Mouse (Mus musculus): Measurements from ENCODE around the gene Pfas. TPM values are rescaled to one million over a fixed set of nuclear protein-coding genes. Genes with fewer than 3 reads are reported as not detected.
"Not testable (repeated sequence)": the region's sequence is repeated elsewhere in the genome, so short reads cannot be mapped to it uniquely, and the experiment has no call there.

Pfas gene
- polyA plus RNA-seq, 1 experiment = 10.3 TPM

DNA sequence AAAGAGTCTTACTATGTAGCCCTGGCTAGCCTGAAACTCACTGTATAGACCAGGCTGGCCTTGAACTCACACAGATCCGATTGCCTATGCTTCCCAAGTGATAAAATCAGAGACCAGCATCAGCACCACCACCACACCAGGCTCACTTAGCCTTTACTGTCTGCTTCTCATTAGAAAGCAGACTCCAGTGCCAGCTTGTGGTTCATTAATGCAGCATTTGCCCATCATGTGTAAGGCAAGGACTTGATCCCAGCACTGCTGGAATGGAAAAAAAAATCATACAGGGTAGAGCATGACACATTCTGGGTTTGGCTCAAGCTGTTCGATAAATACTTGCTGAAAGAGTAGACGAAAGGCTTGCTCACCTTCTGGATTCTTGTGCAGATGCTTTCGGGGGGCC is 62.3 kb downstream of the Pfas start:
- Histone ChIP-seq H3K4me1 (ENCODE audit: control insufficient read depth, insufficient read depth, low read length) (no peaks in the 10 kb centered on the region), H3K4me3 (ENCODE audit: insufficient read depth, low read length) (no peak overlapping the region), H3K27ac (ENCODE audit: insufficient read depth, low read depth, low read length) (no peak overlapping the region)
- TF ChIP-seq CTCF (IDR thresholded peaks at IDR 0.05; ENCODE audit: low read depth, low read length) = no peak
- no peak for TF ChIP-seq POLR2A (IDR thresholded peaks at IDR 0.05; ENCODE audit: borderline replicate concordance, low read depth, low read length)

DNA sequence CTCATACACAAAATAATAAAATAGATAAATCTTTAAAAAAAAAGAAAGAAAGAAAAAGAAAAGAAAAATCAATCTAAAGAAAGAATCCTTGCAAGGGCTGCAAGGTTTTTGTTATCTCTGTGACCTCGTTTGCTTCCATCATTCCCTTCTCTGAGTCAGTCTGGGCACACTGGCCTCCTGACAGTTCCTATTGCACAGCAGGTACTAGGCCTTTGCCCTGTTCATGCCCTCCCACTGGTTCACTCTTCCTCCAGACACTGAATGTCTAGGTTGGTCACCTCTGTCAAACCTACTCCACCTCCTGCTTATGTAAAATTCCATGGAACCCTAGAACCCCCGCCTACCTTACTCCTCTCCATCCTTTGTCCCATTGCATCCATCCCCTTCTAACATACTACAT is 63.0 kb downstream of the Pfas start:
- H3K4me3 ChIP-seq (ENCODE audit: insufficient read depth, low read length) = no peak overlapping the region
- TF ChIP-seq POLR2A (IDR thresholded peaks at IDR 0.05; ENCODE audit: borderline replicate concordance, low read depth, low read length) = no peak
- TF ChIP-seq CTCF (IDR thresholded peaks at IDR 0.05; ENCODE audit: low read depth, low read length) = no peak

DNA sequence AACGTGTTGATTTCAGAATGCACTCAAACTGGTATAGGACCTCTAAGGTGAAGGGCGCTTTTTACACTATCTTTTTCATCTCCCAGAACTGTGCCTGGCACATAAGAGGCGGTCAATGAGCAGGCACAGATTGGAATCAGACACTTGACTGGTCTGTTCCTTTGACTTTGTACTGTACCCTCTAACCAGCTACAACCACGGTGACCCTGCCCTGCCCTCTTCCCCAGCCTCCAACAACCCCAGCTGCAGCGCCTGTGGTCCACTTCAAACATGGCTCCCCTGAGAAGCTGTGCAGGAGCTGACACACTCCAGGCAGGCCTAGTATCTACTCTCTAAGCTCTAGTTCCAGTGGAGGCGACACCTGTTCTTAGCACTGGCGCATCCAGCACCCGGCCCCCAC is 65.5 kb downstream of the Pfas start:
- no peak overlapping the region for H3K27ac ChIP-seq (ENCODE audit: insufficient read depth, low read depth, low read length)
- peaks cover 8% of the 10 kb centered on the region for H3K4me1 ChIP-seq (ENCODE audit: control insufficient read depth, insufficient read depth, low read length)
- TF ChIP-seq CTCF (IDR thresholded peaks at IDR 0.05; ENCODE audit: low read depth, low read length) (no peak), POLR2A (IDR thresholded peaks at IDR 0.05; ENCODE audit: borderline replicate concordance, low read depth, low read length) (no peak)
- no peak overlapping the region for H3K4me3 ChIP-seq (ENCODE audit: insufficient read depth, low read length)

More for the DNA sequence above, 63.0 kb downstream of the Pfas start:
- H3K4me1 ChIP-seq (ENCODE audit: control insufficient read depth, insufficient read depth, low read length) = peaks cover 3% of the 10 kb centered on the region
- no peak overlapping the region for H3K27ac ChIP-seq (ENCODE audit: insufficient read depth, low read depth, low read length)

GRCm38 (mm10) chr11:68940516-68940915 is 67.7 kb downstream of the Pfas start:
- Histone ChIP-seq H3K4me1 (ENCODE audit: control insufficient read depth, insufficient read depth, low read length) (peaks cover 8% of the 10 kb centered on the region), H3K27ac (ENCODE audit: insufficient read depth, low read depth, low read length) (no peak overlapping the region), H3K4me3 (ENCODE audit: insufficient read depth, low read length) (peak overlapping the region; percentile 58)
- TF ChIP-seq POLR2A (IDR thresholded peaks at IDR 0.05; ENCODE audit: borderline replicate concordance, low read depth, low read length) (no peak), CTCF (IDR thresholded peaks at IDR 0.05; ENCODE audit: low read depth, low read length) (no peak)

- Histone ChIP-seq H3K27ac (ENCODE audit: insufficient read depth, low read depth, low read length) (peak overlapping the region; percentile 63), H3K4me3 (ENCODE audit: insufficient read depth, low read length) (peak overlapping the region; percentile 58), H3K4me1 (ENCODE audit: control insufficient read depth, insufficient read depth, low read length) (peaks cover 8% of the 10 kb centered on the region)
- no peak for TF ChIP-seq CTCF (IDR thresholded peaks at IDR 0.05; ENCODE audit: low read depth, low read length)
- TF ChIP-seq POLR2A (IDR thresholded peaks at IDR 0.05; ENCODE audit: borderline replicate concordance, low read depth, low read length) = no peak
Observed at GRCm38 (mm10) chr11:68939451-68940304, 68.6 kb downstream of the Pfas start.

DNA sequence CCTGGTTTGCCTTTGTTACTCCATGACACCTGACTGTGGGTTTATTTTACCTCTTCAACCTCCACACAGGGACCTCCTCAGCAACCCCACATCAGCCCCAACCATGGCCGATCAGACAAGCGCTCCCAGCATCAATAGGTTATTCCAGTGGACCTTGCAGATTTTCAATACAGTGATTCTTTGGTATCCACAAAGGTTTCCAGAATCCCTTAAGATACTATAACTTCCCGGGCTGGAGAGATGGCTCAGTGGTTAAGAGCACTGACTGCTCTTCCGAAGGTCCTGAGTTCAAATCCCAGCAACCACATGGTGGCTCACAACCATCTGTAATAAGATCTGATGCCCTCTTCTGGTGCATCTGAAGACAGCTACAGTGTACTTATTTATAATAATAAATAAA is 71.3 kb downstream of the Pfas start:
- H3K4me3 ChIP-seq (ENCODE audit: insufficient read depth, low read length); H3K4me1 ChIP-seq (ENCODE audit: control insufficient read depth, insufficient read depth, low read length); H3K27ac ChIP-seq (ENCODE audit: insufficient read depth, low read depth, low read length): not testable (repeated sequence)

Other genes starting within 250 kb of the Pfas start
- gene Ndel1, start 136.6 kb downstream of the Pfas start, polyA plus RNA-seq (2012; ENCODE audit: insufficient read depth, insufficient read length, missing spikeins) = 63.4 and 64.6 TPM in 2 replicates
- gene Rnf222, start 119.9 kb downstream of the Pfas start, polyA plus RNA-seq (2012; ENCODE audit: insufficient read depth, insufficient read length, missing spikeins) = not detected in 2 replicates
- gene Rpl26, start 106.9 kb downstream of the Pfas start, polyA plus RNA-seq (2012; ENCODE audit: insufficient read depth, insufficient read length, missing spikeins) = 2,262 and 2,432 TPM in 2 replicates
- gene Odf4, start 81.4 kb downstream of the Pfas start, polyA plus RNA-seq (2012; ENCODE audit: insufficient read depth, insufficient read length, missing spikeins) = not detected in 2 replicates
- gene Arhgef15, start 51.0 kb downstream of the Pfas start, polyA plus RNA-seq (2012; ENCODE audit: insufficient read depth, insufficient read length, missing spikeins) = not detected in 2 replicates
- gene Slc25a35, start 40.3 kb downstream of the Pfas start, polyA plus RNA-seq (2012; ENCODE audit: insufficient read depth, insufficient read length, missing spikeins) = 3.3 and 4.7 TPM in 2 replicates
- 3.7 and 4.4 TPM in 2 replicates for gene Rangrf, start 33.3 kb downstream of the Pfas start, polyA plus RNA-seq (2012; ENCODE audit: insufficient read depth, insufficient read length, missing spikeins)
- 41.4 and 44.2 TPM in 2 replicates for gene Ctc1, start 7.5 kb upstream of the Pfas start, polyA plus RNA-seq (2012; ENCODE audit: insufficient read depth, insufficient read length, missing spikeins)
- 52.8 and 53.9 TPM in 2 replicates for gene Aurkb, start 37.2 kb upstream of the Pfas start, polyA plus RNA-seq (2012; ENCODE audit: insufficient read depth, insufficient read length, missing spikeins)
- gene Borcs6, start 51.3 kb upstream of the Pfas start, polyA plus RNA-seq (2012; ENCODE audit: insufficient read depth, insufficient read length, missing spikeins) = 30.5 and 36.9 TPM in 2 replicates
- gene Tmem107, start 62.3 kb upstream of the Pfas start, polyA plus RNA-seq (2012; ENCODE audit: insufficient read depth, insufficient read length, missing spikeins) = 9.8 and 14.6 TPM in 2 replicates
- gene Vamp2, start 80.0 kb upstream of the Pfas start, polyA plus RNA-seq (2012; ENCODE audit: insufficient read depth, insufficient read length, missing spikeins) = 76.6 and 79.4 TPM in 2 replicates
- gene Per1, start 86.8 kb upstream of the Pfas start, polyA plus RNA-seq (2012; ENCODE audit: insufficient read depth, insufficient read length, missing spikeins) = 24.7 and 35.9 TPM in 2 replicates
- gene Hes7, start 111.9 kb upstream of the Pfas start, polyA plus RNA-seq (2012; ENCODE audit: insufficient read depth, insufficient read length, missing spikeins) = 0.71 and 0.88 TPM in 2 replicates
- gene 9130213A22Rik, start 114.1 kb upstream of the Pfas start, polyA plus RNA-seq (2012; ENCODE audit: insufficient read depth, insufficient read length, missing spikeins) = 0.35 TPM in 1 of 2 replicates, not detected in the other
- gene Aloxe3, start 117.4 kb upstream of the Pfas start, polyA plus RNA-seq (2012; ENCODE audit: insufficient read depth, insufficient read length, missing spikeins) = not detected in 2 replicates
- not detected in 2 replicates for gene Alox12b, start 148.5 kb upstream of the Pfas start, polyA plus RNA-seq (2012; ENCODE audit: insufficient read depth, insufficient read length, missing spikeins)
- gene Alox8, start 189.4 kb upstream of the Pfas start, polyA plus RNA-seq (2012; ENCODE audit: insufficient read depth, insufficient read length, missing spikeins) = not detected in 2 replicates
- gene Gucy2e, start 228.6 kb upstream of the Pfas start, polyA plus RNA-seq (2012; ENCODE audit: insufficient read depth, insufficient read length, missing spikeins) = not detected in 2 replicates

Measured in bone marrow macrophage, adult 2 months (primary cell).